In genomic region chr9:59517127-59517526, GRCm38 (mm10) we compare ENCODE assay signal across 16 mouse cellular contexts. TPM values are rescaled to one million over a fixed set of nuclear protein-coding genes. Genes with fewer than 3 reads are reported as not detected.
A peak's percentile ranks its signal among the peaks of the same experiment; 100 is the strongest.
DNase-seq lines count a peak whose midpoint lies in the region; ATAC-seq lines count a peak whose summit lies in the region.
"Had no signal": no experiment of that assay in that cellular context is flagged by ENCODE, and none has a peak within 500 bp of the region (broad histone marks: within the 10 kb centered on the region; RNA-seq: fewer than 3 reads in every experiment).

No protein-coding gene starts in this region.

- H3K9me3 ChIP-seq in heart, embryonic 12.5 days (replicated peaks): no peaks in the 10 kb centered on the region
- no peaks in the 10 kb centered on the region for H3K9me3 ChIP-seq in forebrain, embryonic 16.5 days (ENCODE audit: control insufficient read depth, low read length)
- H3K9me3 ChIP-seq in kidney, embryonic 16.5 days (ENCODE audit: low read length): no peaks in the 10 kb centered on the region
- H3K9me3 ChIP-seq: heart, embryonic 15.5 days; liver, embryonic 13.5 days; midbrain, embryonic 15.5 days had no signal

- peaks cover 17% of the 10 kb centered on the region for H3K4me1 ChIP-seq in heart, embryonic 12.5 days (replicated peaks)
- H3K4me1 ChIP-seq in forebrain, embryonic 16.5 days (replicated peaks; ENCODE audit: control insufficient read depth, insufficient read depth, low read length): no peaks in the 10 kb centered on the region
- no peaks in the 10 kb centered on the region for H3K4me1 ChIP-seq in kidney, embryonic 16.5 days (ENCODE audit: insufficient read depth, low read length)
- H3K4me1 ChIP-seq: liver, embryonic 13.5 days; midbrain, embryonic 15.5 days had no signal

- 55% methylated on average over 7 of the region's 7 CpGs for WGBS in heart, embryonic 12.5 days
- 58% methylated on average over 7 of the region's 7 CpGs for WGBS in forebrain, embryonic 16.5 days
- 51% methylated on average over 7 of the region's 7 CpGs for WGBS in kidney, embryonic 16.5 days

- H3K9ac ChIP-seq in heart, embryonic 12.5 days: no peak overlapping the region
- no peak overlapping the region for H3K9ac ChIP-seq in forebrain, embryonic 16.5 days (replicated peaks; ENCODE audit: low read depth, low read length)
- no peak overlapping the region for H3K9ac ChIP-seq in kidney, embryonic 16.5 days (replicated peaks; ENCODE audit: low read length)
- H3K9ac ChIP-seq: heart, embryonic 15.5 days; liver, embryonic 13.5 days; midbrain, embryonic 15.5 days had no signal

- H3K27ac ChIP-seq in heart, embryonic 12.5 days (ENCODE audit: poor library complexity, severe bottlenecking): no peak overlapping the region
- no peak overlapping the region for H3K27ac ChIP-seq in forebrain, embryonic 16.5 days (ENCODE audit: low read length)
- no peak overlapping the region for H3K27ac ChIP-seq in kidney, embryonic 16.5 days (ENCODE audit: low read length)
- H3K27ac ChIP-seq: heart, embryonic 15.5 days; liver, embryonic 13.5 days; midbrain, embryonic 15.5 days had no signal

- no peak overlapping the region for H3K4me2 ChIP-seq in heart, embryonic 12.5 days
- no peak overlapping the region for H3K4me2 ChIP-seq in forebrain, embryonic 16.5 days (ENCODE audit: low read length)
- no peak overlapping the region for H3K4me2 ChIP-seq in kidney, embryonic 16.5 days (replicated peaks; ENCODE audit: low read depth, low read length)
- H3K4me2 ChIP-seq: heart, embryonic 15.5 days; liver, embryonic 13.5 days; midbrain, embryonic 15.5 days had no signal

- no peaks in the 10 kb centered on the region for H3K27me3 ChIP-seq in heart, embryonic 12.5 days (replicated peaks)
- H3K27me3 ChIP-seq in splenic B cell, adult 2 months (ENCODE audit: control insufficient read depth, insufficient read depth, low read length, poor library complexity, severe bottlenecking): no peaks in the 10 kb centered on the region
- H3K27me3 ChIP-seq in forebrain, embryonic 16.5 days (replicated peaks; ENCODE audit: control insufficient read depth, insufficient read depth, low read length): no peaks in the 10 kb centered on the region
- no peaks in the 10 kb centered on the region for H3K27me3 ChIP-seq in kidney, embryonic 16.5 days (ENCODE audit: insufficient read depth, low read length)
- H3K27me3 ChIP-seq: heart, embryonic 15.5 days; midbrain, embryonic 15.5 days had no signal

- ATAC-seq in heart, embryonic 12.5 days (ENCODE audit: insufficient number of reproducible peaks, low FRiP score): no peak
- peak; percentile 50; the same call in 1 of the 2 replicates for ATAC-seq in common myeloid progenitor, adult 5-6 weeks (replicated peaks; ENCODE audit: low read depth, poor library complexity, severe bottlenecking)
- no peak for ATAC-seq in forebrain, embryonic 16.5 days
- ATAC-seq in kidney, embryonic 16.5 days (ENCODE audit: low FRiP score, low TSS enrichment): no peak; the same call in 1 of the 2 replicates
- ATAC-seq: activated CD4-positive, CD25-positive, alpha-beta regulatory T cell, adult 4 months; midbrain, embryonic 15.5 days had no signal

- peak; percentile 85 for DNase-seq in heart, adult 11 months
- peak; percentile 8 for DNase-seq in lung, postnatal 10 days
- no peak for DNase-seq in lung, adult 18-20 months
- DNase-seq in splenic B cell, adult 2 months (ENCODE audit: low read depth, low spot score): peak; percentile 14
- DNase-seq: cerebellum, postnatal 36 days; gastrocnemius, postnatal 10 days; liver, embryonic 13.5 days; right cerebral cortex, postnatal 25 days had no signal

- H3K4me3 ChIP-seq in heart, embryonic 12.5 days: no peak overlapping the region
- no peak overlapping the region for H3K4me3 ChIP-seq in forebrain, embryonic 16.5 days (replicated peaks; ENCODE audit: low read length)
- no peak overlapping the region for H3K4me3 ChIP-seq in kidney, embryonic 16.5 days (ENCODE audit: low read length)
- H3K4me3 ChIP-seq: heart, embryonic 15.5 days; liver, embryonic 13.5 days; midbrain, embryonic 15.5 days had no signal

- no peaks in the 10 kb centered on the region for H3K36me3 ChIP-seq in heart, embryonic 12.5 days
- no peaks in the 10 kb centered on the region for H3K36me3 ChIP-seq in splenic B cell, adult 2 months (ENCODE audit: control insufficient read depth, insufficient read depth, low read length, poor library complexity, severe bottlenecking)
- no peaks in the 10 kb centered on the region for H3K36me3 ChIP-seq in forebrain, embryonic 16.5 days (ENCODE audit: control insufficient read depth, insufficient read depth)
- no peaks in the 10 kb centered on the region for H3K36me3 ChIP-seq in kidney, embryonic 16.5 days (ENCODE audit: insufficient read depth, low read length)
- H3K36me3 ChIP-seq: heart, embryonic 15.5 days; liver, embryonic 13.5 days; midbrain, embryonic 15.5 days had no signal

RNA-seq across cellular contexts. Expression of gene Hexa, which starts 22.2 kb away (rescaled TPM):
- 74.7 and 81.6 TPM in 2 replicates for polyA plus RNA-seq in heart, embryonic 12.5 days (2016; fragmentation: Nextera tagmentation; extraction: Ambion mirVana)
- 82.6 and 83.8 TPM in 2 replicates for total RNA-seq in common myeloid progenitor, adult 5-6 weeks (2017)
- 51.3 and 55.7 TPM in 2 replicates for polyA plus RNA-seq in forebrain, embryonic 16.5 days (2015; fragmentation: Nextera tagmentation; extraction: Ambion mirVana)
- polyA plus RNA-seq in kidney, embryonic 16.5 days (2015; fragmentation: Nextera tagmentation; extraction: Ambion mirVana): 69.7 and 78.1 TPM in 2 replicates

RNA-seq across cellular contexts. Expression of gene Tmem202, which starts 22.5 kb away (rescaled TPM):
- 0.64 TPM in 1 of 2 replicates, not detected in the other for polyA plus RNA-seq in heart, embryonic 12.5 days (2016; fragmentation: Nextera tagmentation; extraction: Ambion mirVana)
- not detected in 2 replicates for total RNA-seq in common myeloid progenitor, adult 5-6 weeks (2017)
- polyA plus RNA-seq in forebrain, embryonic 16.5 days (2015; fragmentation: Nextera tagmentation; extraction: Ambion mirVana): 0.45 and 0.58 TPM in 2 replicates
- polyA plus RNA-seq in kidney, embryonic 16.5 days (2015; fragmentation: Nextera tagmentation; extraction: Ambion mirVana): 0.27 TPM in 1 of 2 replicates, not detected in the other
- polyA plus RNA-seq: activated CD4-positive, CD25-positive, alpha-beta regulatory T cell, adult 4 months; large intestine, adult 2 months; liver, embryonic 13.5 days had no signal

RNA-seq across cellular contexts. Expression of gene Arih1, which starts 30.7 kb away (rescaled TPM):
- polyA plus RNA-seq in heart, embryonic 12.5 days (2016; fragmentation: Nextera tagmentation; extraction: Ambion mirVana): 20.9 and 21.7 TPM in 2 replicates
- 69.5 and 72.4 TPM in 2 replicates for total RNA-seq in common myeloid progenitor, adult 5-6 weeks (2017)
- polyA plus RNA-seq in forebrain, embryonic 16.5 days (2015; fragmentation: Nextera tagmentation; extraction: Ambion mirVana): 15.6 and 21.2 TPM in 2 replicates
- 12.4 and 13.6 TPM in 2 replicates for polyA plus RNA-seq in kidney, embryonic 16.5 days (2015; fragmentation: Nextera tagmentation; extraction: Ambion mirVana)

Comparison
In these comparisons a context has a peak if more than half of its experiments do, and no peak if none do; other contexts are left out.
1. DNase-seq: peak in heart, adult 11 months (single experiment), lung, postnatal 10 days (single experiment) and splenic B cell, adult 2 months (single experiment); none in lung, adult 18-20 months (0 of 2).